Mouse (Mus musculus): ENCODE data around the gene Adora1.
A peak's percentile ranks its signal among the peaks of the same experiment; 100 is the strongest.

The Adora1 gene

DNA sequence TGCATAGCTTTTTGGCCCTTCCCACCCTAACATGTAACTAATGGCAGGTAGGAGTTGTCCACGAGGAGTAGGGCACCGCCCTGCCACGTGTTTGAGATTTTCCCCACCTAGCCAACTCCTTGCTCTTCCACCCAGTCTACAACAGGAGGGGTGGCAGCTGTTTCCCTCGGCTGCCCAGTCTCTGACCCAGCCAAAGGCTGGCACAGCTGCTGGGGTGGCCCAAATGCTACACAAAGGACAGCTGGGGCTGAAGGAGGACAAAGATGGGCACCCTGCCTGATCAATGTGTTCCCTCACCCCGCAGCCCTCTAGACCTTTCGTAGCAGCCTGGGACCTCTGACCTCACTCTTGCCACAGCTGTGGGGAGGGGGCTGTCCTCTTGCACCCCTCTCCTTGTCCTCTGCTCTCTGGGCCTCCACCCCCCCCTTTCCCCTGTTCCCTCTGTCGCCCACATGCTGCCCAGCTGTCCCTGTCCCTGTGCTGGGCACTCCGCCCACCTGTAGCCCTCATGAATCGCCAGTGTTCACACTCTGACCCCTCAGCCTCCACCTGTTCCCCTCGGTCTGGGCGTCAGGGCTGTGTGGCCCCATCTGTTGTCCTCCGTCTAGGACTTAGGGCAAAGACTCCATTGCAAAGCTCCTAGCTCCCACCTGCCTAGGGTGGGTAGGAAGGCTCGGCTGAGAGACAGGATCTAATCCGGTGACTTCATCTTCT, 9.9 kb upstream of the Adora1 start:
- DNase-seq (ENCODE audit: low read depth, low spot score), result no peak
- Histone ChIP-seq H3K27me3 (ENCODE audit: control insufficient read depth, insufficient read depth, low read length, poor library complexity, severe bottlenecking) (no peaks in the 10 kb centered on the region), H3K36me3 (ENCODE audit: control insufficient read depth, insufficient read depth, low read length, poor library complexity, severe bottlenecking) (no peaks in the 10 kb centered on the region)

DNA sequence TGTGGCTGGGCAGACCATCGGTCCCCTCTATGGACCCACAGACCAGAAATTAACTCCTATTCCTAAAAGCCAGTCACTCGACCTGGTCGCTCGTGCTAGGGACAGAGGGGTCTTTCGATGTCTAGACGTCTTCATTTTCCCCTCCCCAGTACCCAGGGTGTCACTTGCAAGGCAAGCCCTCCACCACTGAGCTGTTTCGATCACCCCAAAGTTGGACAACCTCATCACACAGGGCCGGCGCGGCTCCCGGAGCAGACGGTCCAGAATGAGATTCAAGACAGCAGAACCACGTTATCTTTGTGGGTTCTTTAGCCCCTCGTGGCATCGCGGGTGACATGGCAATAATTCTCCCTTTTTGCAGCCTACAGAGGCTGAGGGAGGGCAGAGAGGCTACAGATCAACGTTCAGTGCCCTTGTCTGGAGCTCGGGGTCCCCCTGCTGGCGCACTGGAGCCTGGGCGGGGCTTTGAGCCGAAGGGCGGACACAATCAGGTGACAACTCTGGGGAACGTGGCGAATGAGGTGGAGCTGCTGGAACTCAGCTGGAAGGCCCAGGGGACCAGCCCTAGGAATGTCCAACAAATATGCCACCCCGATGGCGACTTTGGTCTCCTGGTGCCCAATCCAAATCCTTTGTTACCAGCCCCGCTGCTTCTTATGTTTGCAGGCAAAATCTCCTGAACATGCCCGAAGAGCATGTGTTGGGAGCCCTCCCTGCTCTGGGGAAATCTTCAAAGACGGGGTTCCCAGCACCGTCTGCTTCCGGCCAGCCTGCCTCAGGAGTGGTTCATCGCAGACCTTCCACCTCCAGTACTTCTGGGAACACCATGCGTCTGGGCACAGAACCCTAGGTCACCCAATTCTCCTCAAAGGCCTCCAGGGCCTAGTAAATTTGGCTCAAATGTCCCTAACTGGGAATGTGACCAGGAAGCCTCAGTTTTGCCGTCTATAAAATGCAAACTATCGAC, 9.0 kb upstream of the Adora1 start:
- Histone ChIP-seq H3K27me3 (ENCODE audit: control insufficient read depth, insufficient read depth, low read length, poor library complexity, severe bottlenecking) (no peaks in the 10 kb centered on the region), H3K36me3 (ENCODE audit: control insufficient read depth, insufficient read depth, low read length, poor library complexity, severe bottlenecking) (no peaks in the 10 kb centered on the region)
- DNase-seq (ENCODE audit: low read depth, low spot score), result peak; percentile 81

DNA sequence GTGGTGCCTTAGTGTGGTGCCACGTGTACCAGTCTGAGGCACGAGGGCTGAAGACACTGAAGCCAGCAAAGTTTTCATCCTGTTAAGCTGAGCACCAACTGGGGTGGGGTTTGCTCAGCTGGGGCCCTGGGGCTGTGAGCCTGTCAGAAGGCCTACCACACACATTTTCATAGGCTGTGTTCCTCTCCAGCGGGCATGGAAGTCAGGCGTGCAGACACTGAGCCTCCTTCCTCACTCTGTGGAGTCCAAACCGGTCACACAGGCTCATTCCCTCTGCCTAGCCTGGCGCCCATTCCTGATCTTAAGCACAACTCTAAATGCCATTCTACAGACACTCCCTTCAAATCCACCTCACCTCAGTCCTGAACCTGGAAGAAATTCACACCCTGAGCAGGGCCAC, 8.3 kb upstream of the Adora1 start:
- DNase-seq (ENCODE audit: low read depth, low spot score), result peak; percentile 12
- Histone ChIP-seq H3K36me3 (ENCODE audit: control insufficient read depth, insufficient read depth, low read length, poor library complexity, severe bottlenecking) (no peaks in the 10 kb centered on the region), H3K27me3 (ENCODE audit: control insufficient read depth, insufficient read depth, low read length, poor library complexity, severe bottlenecking) (no peaks in the 10 kb centered on the region)

DNA sequence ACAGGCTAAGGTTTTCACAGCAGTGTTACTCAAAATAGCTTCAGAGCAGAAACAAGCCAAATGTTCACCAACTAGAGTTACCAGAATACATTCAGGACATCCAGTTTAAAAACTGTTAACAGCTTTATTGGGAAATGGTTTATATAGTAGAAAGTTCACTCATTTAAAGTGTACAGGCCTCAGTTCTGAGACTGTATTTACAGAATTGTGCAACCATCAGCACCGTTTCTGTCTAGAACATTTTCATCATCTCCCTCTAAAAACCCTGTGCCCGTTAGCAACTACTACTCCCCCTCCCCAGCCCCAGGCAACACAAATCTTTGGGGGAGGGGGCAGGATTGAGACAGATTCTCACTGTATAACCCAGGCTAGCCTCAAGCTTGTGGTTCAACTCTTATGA, 7.1 kb upstream of the Adora1 start:
- no peak for DNase-seq (ENCODE audit: low read depth, low spot score)
- no peaks in the 10 kb centered on the region for H3K27me3 ChIP-seq (ENCODE audit: control insufficient read depth, insufficient read depth, low read length, poor library complexity, severe bottlenecking)
- no peaks in the 10 kb centered on the region for H3K36me3 ChIP-seq (ENCODE audit: control insufficient read depth, insufficient read depth, low read length, poor library complexity, severe bottlenecking)

GRCm38 (mm10) chr1:134241298-134241697, 6.1 kb upstream of the Adora1 start:
- DNase-seq (ENCODE audit: low read depth, low spot score), result no peak
- H3K27me3 ChIP-seq (ENCODE audit: control insufficient read depth, insufficient read depth, low read length, poor library complexity, severe bottlenecking), result no peaks in the 10 kb centered on the region
- H3K36me3 ChIP-seq (ENCODE audit: control insufficient read depth, insufficient read depth, low read length, poor library complexity, severe bottlenecking), result no peaks in the 10 kb centered on the region

GRCm38 (mm10) chr1:134240701-134241100, 5.5 kb upstream of the Adora1 start:
- H3K27me3 ChIP-seq (ENCODE audit: control insufficient read depth, insufficient read depth, low read length, poor library complexity, severe bottlenecking), result no peaks in the 10 kb centered on the region
- DNase-seq (ENCODE audit: low read depth, low spot score), result peak; percentile 32

DNA sequence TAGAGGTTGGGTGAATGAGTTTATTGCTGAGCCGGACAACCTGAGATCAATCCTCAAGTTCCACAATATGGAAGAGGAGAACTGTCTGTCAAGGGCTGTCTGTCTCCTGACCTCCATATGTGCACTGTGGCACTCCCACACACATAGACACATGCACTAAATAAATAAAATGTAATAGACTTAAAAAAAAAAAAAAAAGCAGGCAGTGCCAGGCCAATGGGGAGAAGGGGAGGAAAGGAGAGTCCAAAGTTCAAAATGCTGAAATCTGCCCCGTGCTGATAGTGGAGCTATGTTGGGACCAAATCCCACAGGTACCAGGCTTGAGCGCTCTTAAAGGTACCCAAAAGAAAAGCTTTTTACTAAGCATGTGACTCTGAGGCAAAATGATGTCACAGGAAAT, 2.2 kb upstream of the Adora1 start:
- DNase-seq (ENCODE audit: low read depth, low spot score), result peak; percentile 15
- Histone ChIP-seq H3K36me3 (ENCODE audit: control insufficient read depth, insufficient read depth, low read length, poor library complexity, severe bottlenecking) (no peaks in the 10 kb centered on the region), H3K27me3 (ENCODE audit: control insufficient read depth, insufficient read depth, low read length, poor library complexity, severe bottlenecking) (no peaks in the 10 kb centered on the region)

More at GRCm38 (mm10) chr1:134240701-134241100, 5.5 kb upstream of the Adora1 start:
- no peaks in the 10 kb centered on the region for H3K36me3 ChIP-seq (ENCODE audit: control insufficient read depth, insufficient read depth, low read length, poor library complexity, severe bottlenecking)

- DNase-seq (ENCODE audit: low read depth, low spot score), result no peak
- H3K27me3 ChIP-seq (ENCODE audit: control insufficient read depth, insufficient read depth, low read length, poor library complexity, severe bottlenecking), result no peaks in the 10 kb centered on the region
- no peaks in the 10 kb centered on the region for H3K36me3 ChIP-seq (ENCODE audit: control insufficient read depth, insufficient read depth, low read length, poor library complexity, severe bottlenecking)
Measured at GRCm38 (mm10) chr1:134236142-134236541, 911 bp upstream of the Adora1 start.

DNA sequence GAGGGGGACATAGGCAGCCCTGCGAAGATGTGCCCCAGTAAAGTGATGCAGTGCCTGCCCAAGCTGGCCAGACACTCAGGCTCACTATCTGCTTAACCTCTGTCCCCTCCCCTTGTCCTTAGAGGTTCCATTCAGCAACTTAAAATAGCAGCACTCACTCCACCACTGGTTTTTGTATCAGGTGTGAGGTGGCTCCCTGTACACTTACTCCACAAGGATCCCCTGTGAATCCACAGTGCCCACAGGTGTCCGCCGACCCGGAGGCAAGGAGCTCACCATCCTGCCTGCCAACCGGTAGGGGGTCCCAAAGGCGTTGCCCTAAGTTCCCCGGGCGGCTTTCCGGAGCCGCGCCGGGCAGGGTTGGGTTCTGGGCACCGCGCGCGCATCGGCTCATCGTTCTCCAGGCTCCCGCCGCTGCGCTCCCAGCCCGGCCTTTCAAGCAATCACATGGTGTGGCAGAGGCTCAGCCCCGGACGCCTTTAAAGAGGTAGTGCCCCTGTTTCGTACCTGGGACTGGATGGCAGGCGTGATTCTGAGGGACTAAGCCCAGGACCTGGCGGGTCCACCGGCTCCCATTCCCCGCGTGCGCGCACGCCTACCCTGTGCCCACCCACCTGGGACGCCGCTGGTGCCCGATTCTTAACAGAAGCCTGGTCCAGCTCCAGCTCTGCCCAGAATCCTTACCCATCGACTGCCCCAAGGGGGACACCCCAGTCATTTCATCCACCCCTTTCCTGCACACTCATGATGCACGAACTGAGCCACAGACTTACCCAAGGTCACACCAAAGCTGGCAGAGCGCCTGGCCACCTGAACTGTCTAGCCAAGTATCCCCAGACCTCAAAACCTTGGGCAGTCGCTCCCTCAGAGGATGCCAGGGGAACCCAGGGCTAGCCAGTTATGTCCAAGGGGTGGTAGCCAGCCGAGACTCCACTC, 508 bp downstream of the Adora1 start:
- no peak for DNase-seq (ENCODE audit: low read depth, low spot score)
- Histone ChIP-seq H3K36me3 (ENCODE audit: control insufficient read depth, insufficient read depth, low read length, poor library complexity, severe bottlenecking) (no peaks in the 10 kb centered on the region), H3K27me3 (ENCODE audit: control insufficient read depth, insufficient read depth, low read length, poor library complexity, severe bottlenecking) (no peaks in the 10 kb centered on the region)

DNA sequence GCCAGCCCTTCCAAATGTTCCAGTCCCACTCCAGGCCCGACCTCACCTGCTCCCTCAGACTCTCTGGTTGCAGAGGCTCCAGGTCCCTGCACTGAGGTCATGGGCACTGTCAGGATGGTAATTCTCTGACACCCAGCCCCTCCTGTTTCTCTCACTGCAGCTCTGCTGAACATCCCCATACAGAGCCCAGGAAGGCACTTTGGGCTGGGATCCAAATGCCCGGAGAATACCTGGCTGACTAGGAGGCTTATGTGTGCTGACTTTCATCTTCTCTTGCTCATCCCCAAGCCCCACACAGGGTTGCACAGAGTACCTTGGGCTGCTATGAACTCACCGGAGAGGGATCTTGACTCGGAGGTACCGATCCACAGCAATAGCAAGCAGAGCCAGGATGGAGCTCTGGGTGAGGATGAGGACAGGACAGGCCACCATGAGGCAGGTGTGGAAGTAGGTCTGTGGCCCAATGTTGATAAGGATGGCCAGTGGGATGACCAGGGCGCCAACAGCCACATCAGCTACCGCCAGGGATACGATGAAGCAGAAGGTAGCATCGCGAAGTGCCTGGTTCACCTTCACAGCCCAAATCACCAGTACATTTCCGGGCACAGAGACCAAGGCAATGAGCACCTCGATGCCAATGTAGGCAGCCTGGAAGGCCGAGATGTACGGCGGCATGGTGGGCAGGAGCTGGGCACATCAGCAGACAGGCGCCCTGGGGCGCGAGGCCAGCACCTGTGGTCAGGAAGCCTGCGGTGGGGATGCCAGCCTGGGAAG, 1.4 kb downstream of the Adora1 start:
- no peaks in the 10 kb centered on the region for H3K36me3 ChIP-seq (ENCODE audit: control insufficient read depth, insufficient read depth, low read length, poor library complexity, severe bottlenecking)
- no peak for DNase-seq (ENCODE audit: low read depth, low spot score)
- H3K27me3 ChIP-seq (ENCODE audit: control insufficient read depth, insufficient read depth, low read length, poor library complexity, severe bottlenecking), result no peaks in the 10 kb centered on the region

- Histone ChIP-seq H3K36me3 (ENCODE audit: control insufficient read depth, insufficient read depth, low read length, poor library complexity, severe bottlenecking) (no peaks in the 10 kb centered on the region), H3K27me3 (ENCODE audit: control insufficient read depth, insufficient read depth, low read length, poor library complexity, severe bottlenecking) (no peaks in the 10 kb centered on the region)
- no peak for DNase-seq (ENCODE audit: low read depth, low spot score)
Measured at GRCm38 (mm10) chr1:134232778-134233531, 2.3 kb downstream of the Adora1 start.

DNA sequence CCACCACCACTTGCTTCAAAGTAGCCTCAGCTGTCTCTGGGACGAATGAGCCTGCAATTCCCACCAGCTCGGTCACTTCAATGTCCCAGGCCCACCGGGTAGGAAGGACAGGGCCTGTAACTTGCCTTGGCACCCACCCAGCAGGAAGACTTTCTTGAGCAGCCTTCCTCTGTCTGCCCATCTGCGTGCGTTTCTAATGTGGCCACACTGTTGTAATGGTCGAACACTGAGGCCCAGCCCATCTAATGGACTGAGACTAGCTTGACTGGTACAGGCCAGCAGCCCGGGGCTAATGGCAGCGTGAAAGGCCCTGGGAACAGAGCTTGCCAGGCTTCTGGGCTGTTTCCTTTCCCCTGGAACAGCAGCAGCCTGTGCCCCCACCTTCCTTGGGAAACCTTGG, 2.9 kb downstream of the Adora1 start:
- H3K36me3 ChIP-seq (ENCODE audit: control insufficient read depth, insufficient read depth, low read length, poor library complexity, severe bottlenecking), result no peaks in the 10 kb centered on the region
- no peak for DNase-seq (ENCODE audit: low read depth, low spot score)
- H3K27me3 ChIP-seq (ENCODE audit: control insufficient read depth, insufficient read depth, low read length, poor library complexity, severe bottlenecking), result no peaks in the 10 kb centered on the region

DNA sequence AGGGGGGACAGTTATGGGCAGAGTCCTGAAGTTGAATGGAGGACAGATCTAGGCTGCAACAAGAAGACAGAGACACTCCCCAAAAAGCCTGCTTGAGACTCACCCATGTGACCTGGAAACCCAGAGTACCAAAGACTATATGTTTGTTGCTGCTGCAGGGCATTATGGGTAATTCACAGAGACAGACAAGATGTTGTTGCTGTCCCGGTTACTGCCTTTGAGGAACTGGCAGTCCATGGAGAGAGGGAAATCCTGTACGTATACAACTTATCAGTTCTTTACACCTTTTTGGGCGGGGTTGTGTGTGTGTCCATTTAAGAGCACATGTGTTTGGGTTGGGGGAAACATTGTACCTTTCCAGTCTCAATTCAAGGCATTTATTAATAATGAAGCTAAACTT, 3.5 kb downstream of the Adora1 start:
- H3K36me3 ChIP-seq (ENCODE audit: control insufficient read depth, insufficient read depth, low read length, poor library complexity, severe bottlenecking), result no peaks in the 10 kb centered on the region
- DNase-seq (ENCODE audit: low read depth, low spot score), result no peak

More for the DNA sequence above, 3.5 kb downstream of the Adora1 start:
- no peaks in the 10 kb centered on the region for H3K27me3 ChIP-seq (ENCODE audit: control insufficient read depth, insufficient read depth, low read length, poor library complexity, severe bottlenecking)

Data from splenic B cell, adult 2 months (primary cell).